Mouse (Mus musculus) embryonic fibroblast, embryonic 13.5 days (primary cell): ENCODE results near the gene Zzef1.

ENCODE experiments used
- CTCF ChIP-seq: IDR thresholded peaks from 2 replicates; pipeline ENCODE4 v1.5.1; 2011; ENCODE audit warnings: mild to moderate bottlenecking, control low read depth, low read length, moderate library complexity, borderline replicate concordance; ENCODE audit not compliant: insufficient read depth
- POLR2A ChIP-seq: IDR thresholded peaks from 2 replicates; pipeline ENCODE4 v1.6.1; 2011; ENCODE audit warnings: low read depth, mild to moderate bottlenecking, control low read depth, low read length, moderate library complexity

- no peak for TF ChIP-seq CTCF
- no peak for TF ChIP-seq POLR2A
Measured at GRCm38 (mm10) chr11:72845526-72845925, 49.5 kb downstream of the Zzef1 start.
